Mouse (Mus musculus) ES-E14 (cell line): ENCODE results near the gene Vav3. TPM values are rescaled to one million over a fixed set of nuclear protein-coding genes. Genes with fewer than 3 reads are reported as not detected.
A peak's percentile ranks its signal among the peaks of the same experiment; 100 is the strongest.

Experiments
- DNase-seq: peaks from one replicate; pipeline ENCODE4 v3.0.0-alpha.2; 2013; ENCODE audit warnings: low read depth, low spot score
- H3K27ac ChIP-seq: 2 replicates; pipeline ENCODE4 v1.5.1; 2012; ENCODE audit warnings: low read depth, mild to moderate bottlenecking, low read length, moderate library complexity, mixed read lengths; ENCODE audit not compliant: poor library complexity, insufficient read depth, severe bottlenecking
- H3K36me3 ChIP-seq: 2 replicates; pipeline ENCODE4 v1.6.1; 2012; ENCODE audit warnings: mild to moderate bottlenecking, low read length, moderate library complexity, mixed read lengths; ENCODE audit not compliant: control insufficient read depth, poor library complexity, insufficient read depth, severe bottlenecking
- H3K4me1 ChIP-seq, 2 experiments: fragments of 150-350 bp in 1 of 2; sonication (generic) in 1 of 2; 2 replicates each; pipeline ENCODE4 v1.6.1; 2012; ENCODE audit warnings: low read length in 2 of 2, mild to moderate bottlenecking in 1 of 2, mixed read lengths in 1 of 2; ENCODE audit not compliant: control insufficient read depth in 2 of 2, insufficient read depth in 2 of 2, poor library complexity in 1 of 2
- H3K4me3 ChIP-seq, 2 experiments: fragments of 150-350 bp in 1 of 2; sonication (generic) in 1 of 2; 2 replicates each; pipeline ENCODE4 v1.5.1; 2012; ENCODE audit warnings: low read length in 2 of 2, low read depth in 1 of 2, mild to moderate bottlenecking in 1 of 2, mixed read lengths in 1 of 2; ENCODE audit not compliant: insufficient read depth in 1 of 2, poor library complexity in 1 of 2, severe bottlenecking in 1 of 2
- H3K9ac ChIP-seq: 2 replicates; pipeline ENCODE4 v1.6.1; 2012; ENCODE audit warnings: low read depth, mild to moderate bottlenecking, low read length, mixed read lengths; ENCODE audit not compliant: poor library complexity, insufficient read depth, severe bottlenecking
- H3K9me3 ChIP-seq: fragments of 150-350 bp; sonication (generic); 2 replicates; pipeline ENCODE4 v1.6.1; 2012; ENCODE audit warnings: low read depth, mild to moderate bottlenecking, low read length; ENCODE audit not compliant: control insufficient read depth, insufficient read depth
- CHD2 ChIP-seq: IDR thresholded peaks from 2 replicates; pipeline ENCODE4 v1.6.1; 2014; ENCODE audit warnings: mild to moderate bottlenecking, low read depth, low read length, inconsistent platforms
- HCFC1 ChIP-seq: IDR thresholded peaks from 2 replicates; pipeline ENCODE4 v1.6.1; 2012; ENCODE audit warnings: low read length, inconsistent platforms, borderline replicate concordance; ENCODE audit not compliant: insufficient read depth
- MAFK ChIP-seq: IDR thresholded peaks from 2 replicates; pipeline ENCODE4 v1.6.1; 2014; ENCODE audit warnings: mild to moderate bottlenecking, low read depth, low read length, inconsistent platforms; ENCODE audit not compliant: insufficient read depth
- ZC3H11A ChIP-seq: IDR thresholded peaks from 2 replicates; pipeline ENCODE4 v1.6.1; 2012; ENCODE audit warnings: low read depth, mild to moderate bottlenecking, inconsistent platforms, low read length, borderline replicate concordance
- ZNF384 ChIP-seq: IDR thresholded peaks from 2 replicates; pipeline ENCODE4 v1.6.1; 2012; ENCODE audit warnings: low read depth, low read length, inconsistent platforms
- in situ Hi-C, 2 experiments: fragments of 600-800 bp; cut with MboI; formaldehyde crosslinking; loops; one replicate each; pipeline ENCODE4 v1.15.1; 2025; ENCODE audit warnings: low sequenced_read_pairs in 2 of 2, inconsistent platforms in 1 of 2; ENCODE audit not compliant: unreplicated experiment in 2 of 2
- total RNA-seq: library from RNA; depleted of rRNA; stranded (reverse); fragments of 300-350 nt; gene quantifications from 2 replicates; pipeline ENCODE4 v1.2.3, GENCODE M21; 2012

The Vav3 gene
- total RNA-seq, 1 experiment: 1.6 TPM

GRCm38 (mm10) chr3:109466541-109466940 lies 126.1 kb downstream of the Vav3 start:
- no peaks in the 10 kb centered on the region for H3K9me3 ChIP-seq
- TF ChIP-seq MAFK (0 out of 2 replicates have a peak, but pooled peaks have one; percentile 28), HCFC1 (no peak)
- H3K27ac ChIP-seq: no peak overlapping the region
- DNase-seq: no peak
- in situ Hi-C loops: no loop called here
- no peaks in the 10 kb centered on the region for H3K36me3 ChIP-seq
- H3K4me1 ChIP-seq: no peaks in the 10 kb centered on the region
- no peak overlapping the region for H3K9ac ChIP-seq
- H3K4me3 ChIP-seq: no peak overlapping the region

- Histone ChIP-seq H3K9ac (no peak overlapping the region), H3K9me3 (no peaks in the 10 kb centered on the region), H3K4me3 (no peak overlapping the region), H3K27ac (no peak overlapping the region), H3K4me1 (no peaks in the 10 kb centered on the region), H3K36me3 (no peaks in the 10 kb centered on the region)
- TF ChIP-seq ZC3H11A (no peak), CHD2 (no peak), MAFK (no peak), ZNF384 (no peak), HCFC1 (no peak)
- in situ Hi-C loops: no loop called here
- DNase-seq: no peak
These were observed 126.8 kb downstream of the Vav3 start for GRCm38 (mm10) chr3:109467288-109467687.

GRCm38 (mm10) chr3:109469465-109469864 lies 129.0 kb downstream of the Vav3 start:
- Histone ChIP-seq H3K9me3 (no peaks in the 10 kb centered on the region), H3K9ac (no peak overlapping the region), H3K36me3 (no peaks in the 10 kb centered on the region), H3K4me1 (no peaks in the 10 kb centered on the region), H3K4me3 (no peak overlapping the region), H3K27ac (no peak overlapping the region)
- no peak for TF ChIP-seq CHD2
- TF ChIP-seq HCFC1: no peak
- TF ChIP-seq ZNF384: no peak
- no peak for TF ChIP-seq ZC3H11A
- TF ChIP-seq MAFK: no peak
- no peak for DNase-seq
- in situ Hi-C loops: no loop called here

- Histone ChIP-seq H3K4me1 (no peaks in the 10 kb centered on the region), H3K36me3 (no peaks in the 10 kb centered on the region), H3K9me3 (no peaks in the 10 kb centered on the region), H3K27ac (no peak overlapping the region), H3K4me3 (no peak overlapping the region), H3K9ac (no peak overlapping the region)
- no peak for DNase-seq
- in situ Hi-C loops: no loop called here
- TF ChIP-seq HCFC1: no peak
- TF ChIP-seq CHD2: no peak
- TF ChIP-seq ZC3H11A: no peak
- TF ChIP-seq MAFK: no peak
- no peak for TF ChIP-seq ZNF384
These were observed 130.3 kb downstream of the Vav3 start for GRCm38 (mm10) chr3:109470651-109471255.

GRCm38 (mm10) chr3:109476521-109476920 lies 136.1 kb downstream of the Vav3 start:
- Histone ChIP-seq H3K4me1 (no peaks in the 10 kb centered on the region), H3K9ac (no peak overlapping the region), H3K36me3 (no peaks in the 10 kb centered on the region), H3K4me3 (no peak overlapping the region), H3K27ac (no peak overlapping the region), H3K9me3 (no peaks in the 10 kb centered on the region)
- TF ChIP-seq MAFK: no peak
- no peak for TF ChIP-seq ZC3H11A
- no peak for TF ChIP-seq ZNF384
- TF ChIP-seq CHD2: no peak
- no peak for TF ChIP-seq HCFC1
- no peak for DNase-seq
- in situ Hi-C loops: loop anchor here in 1 of 2 experiments (25.0 kb wide), 1 partner anchor 314 kb away; no protein-coding TSS in a partner anchor
